Mouse (Mus musculus) CH12.LX (cell line): ENCODE results near the gene Tmem221. TPM values are rescaled to one million over a fixed set of nuclear protein-coding genes. Genes with fewer than 3 reads are reported as not detected.
A peak's percentile ranks its signal among the peaks of the same experiment; 100 is the strongest.

Source experiments
- DNase-seq: peaks from one replicate; pipeline ENCODE4 v3.0.0-alpha.2; 2013; ENCODE audit errors: extremely low read depth
- H3K27ac ChIP-seq: 2 replicates; pipeline ENCODE4 v1.5.1; 2012; ENCODE audit warnings: low read depth, mild to moderate bottlenecking, control low read depth, moderate library complexity; ENCODE audit not compliant: insufficient read depth
- H3K27me3 ChIP-seq: replicated peaks from 2 replicates; pipeline ENCODE3; 2012; ENCODE audit warnings: inconsistent platforms
- H3K36me3 ChIP-seq, 2 experiments: replicated peaks in 1 of 2; 2 replicates each; pipeline versions ENCODE3 to v1.6.1; 2012; ENCODE audit warnings: inconsistent platforms in 1 of 2, low read length in 1 of 2, mild to moderate bottlenecking in 1 of 2, mixed read lengths in 1 of 2, moderate library complexity in 1 of 2; ENCODE audit not compliant: control insufficient read depth in 1 of 2, insufficient read depth in 1 of 2
- H3K4me1 ChIP-seq, 2 experiments: 2 replicates each; pipeline ENCODE4 v1.6.1; 2012; ENCODE audit warnings: inconsistent platforms in 1 of 2, moderate library complexity in 1 of 2; ENCODE audit not compliant: insufficient read depth in 2 of 2, control insufficient read depth in 1 of 2
- H3K4me2 ChIP-seq: 2 replicates; pipeline ENCODE4 v1.6.1; 2012; ENCODE audit warnings: low read depth, mild to moderate bottlenecking, control low read depth; ENCODE audit not compliant: poor library complexity, insufficient read depth, severe bottlenecking
- H3K4me3 ChIP-seq, 3 experiments: fragments of 150-350 bp in 1 of 3; sonication (generic) in 1 of 3; replicated peaks in 1 of 3; 2 replicates each; pipeline versions ENCODE3 to v1.5.1; 2011 to 2012; ENCODE audit warnings: low read depth in 2 of 3, low read length in 2 of 3, mild to moderate bottlenecking in 2 of 3, moderate library complexity in 2 of 3, control low read depth in 1 of 3, improper control_type of control experiment in 1 of 3, inconsistent platforms in 1 of 3, mixed read lengths in 1 of 3; ENCODE audit not compliant: poor library complexity in 1 of 3
- H3K79me2 ChIP-seq: replicated peaks from 2 replicates; pipeline ENCODE4 v1.6.1; 2012; ENCODE audit warnings: mild to moderate bottlenecking, moderate library complexity; ENCODE audit not compliant: control insufficient read depth, poor library complexity, insufficient read depth, severe bottlenecking; ENCODE audit errors: extremely low read depth
- H3K9ac ChIP-seq: 2 replicates; pipeline ENCODE4 v1.6.1; 2012; ENCODE audit warnings: low read depth, mild to moderate bottlenecking, control low read depth, moderate library complexity; ENCODE audit not compliant: insufficient read depth
- H3K9me3 ChIP-seq: replicated peaks from 2 replicates; pipeline ENCODE3; 2012; ENCODE audit warnings: low read length, inconsistent platforms, mixed read lengths
- BHLHE40 ChIP-seq: IDR thresholded peaks from 2 replicates; pipeline ENCODE4 v1.6.1; 2011; ENCODE audit warnings: mild to moderate bottlenecking, low read depth, low read length, improper control_type of control experiment
- CHD2 ChIP-seq: IDR thresholded peaks from 2 replicates; pipeline ENCODE4 v1.6.1; 2011; ENCODE audit warnings: low read length, improper control_type of control experiment
- CTCF ChIP-seq, 2 experiments: IDR thresholded peaks in 1 of 2; conservative IDR thresholded peaks in 1 of 2; 2 replicates each; pipeline ENCODE4 v1.5.1; 2011 to 2012; ENCODE audit warnings: low read depth in 2 of 2, low read length in 2 of 2, improper control_type of control experiment in 1 of 2, inconsistent platforms in 1 of 2, mild to moderate bottlenecking in 1 of 2, moderate library complexity in 1 of 2
- E2F4 ChIP-seq: IDR thresholded peaks from 2 replicates; pipeline ENCODE4 v1.6.1; 2011; ENCODE audit warnings: low read depth, low read length, improper control_type of control experiment; ENCODE audit not compliant: insufficient replicate concordance
- ELF1 ChIP-seq: IDR thresholded peaks from 2 replicates; pipeline ENCODE4 v1.6.1; 2014; ENCODE audit warnings: low read depth, mild to moderate bottlenecking, inconsistent platforms, low read length, improper control_type of control experiment
- EP300 ChIP-seq: IDR thresholded peaks from 2 replicates; pipeline ENCODE4 v1.6.1; 2011; ENCODE audit warnings: low read length, improper control_type of control experiment
- ETS1 ChIP-seq: conservative IDR thresholded peaks from 2 replicates; pipeline ENCODE4 v1.6.1; 2012; ENCODE audit warnings: low read depth, mild to moderate bottlenecking, inconsistent platforms, low read length, improper control_type of control experiment, moderate library complexity
- GABPA ChIP-seq: IDR thresholded peaks from 2 replicates; pipeline ENCODE4 v1.6.1; 2012; ENCODE audit warnings: low read depth, low read length, improper control_type of control experiment, inconsistent platforms; ENCODE audit not compliant: insufficient replicate concordance
- IRF4 ChIP-seq: IDR thresholded peaks from 2 replicates; pipeline ENCODE4 v1.6.1; 2014; ENCODE audit warnings: low read depth, mild to moderate bottlenecking, inconsistent platforms, low read length, improper control_type of control experiment
- JUN ChIP-seq: IDR thresholded peaks from 2 replicates; pipeline ENCODE4 v1.6.1; 2011; ENCODE audit warnings: low read depth, mild to moderate bottlenecking, low read length, improper control_type of control experiment, moderate library complexity; ENCODE audit not compliant: insufficient read depth
- JUND ChIP-seq: conservative IDR thresholded peaks from 2 replicates; pipeline ENCODE4 v1.6.1; 2011; ENCODE audit warnings: low read depth, low read length, improper control_type of control experiment
- KAT2A ChIP-seq: IDR thresholded peaks from 2 replicates; pipeline ENCODE4 v1.6.1; 2012; ENCODE audit warnings: low read length, improper control_type of control experiment, inconsistent platforms; ENCODE audit not compliant: insufficient replicate concordance
- MAX ChIP-seq: IDR thresholded peaks from 2 replicates; pipeline ENCODE4 v1.6.1; 2011; ENCODE audit warnings: low read length, improper control_type of control experiment
- MAZ ChIP-seq: IDR thresholded peaks from 2 replicates; pipeline ENCODE4 v1.6.1; 2012; ENCODE audit warnings: low read depth, mild to moderate bottlenecking, inconsistent platforms, low read length, improper control_type of control experiment, moderate library complexity
- MXI1 ChIP-seq: IDR thresholded peaks from 2 replicates; pipeline ENCODE4 v1.6.1; 2011; ENCODE audit warnings: mild to moderate bottlenecking, low read depth, low read length, improper control_type of control experiment
- NELFE ChIP-seq: IDR thresholded peaks from 2 replicates; pipeline ENCODE4 v1.6.1; 2011; ENCODE audit warnings: low read depth, low read length, improper control_type of control experiment
- PAX5 ChIP-seq: IDR thresholded peaks from 2 replicates; pipeline ENCODE4 v1.6.1; 2012; ENCODE audit warnings: low read length, inconsistent platforms, mixed read lengths
- POLR2A ChIP-seq: IDR thresholded peaks from 2 replicates; pipeline ENCODE4 v1.6.1; 2011; ENCODE audit warnings: low read depth, mild to moderate bottlenecking, improper control_type of control experiment, low read length
- POLR2AphosphoS2 ChIP-seq: IDR thresholded peaks from 2 replicates; pipeline ENCODE4 v1.6.1; 2011; ENCODE audit warnings: low read depth, low read length, improper control_type of control experiment
- RAD21 ChIP-seq: IDR thresholded peaks from 2 replicates; pipeline ENCODE4 v1.6.1; 2011; ENCODE audit warnings: low read depth, mild to moderate bottlenecking, low read length, improper control_type of control experiment, moderate library complexity
- RCOR1 ChIP-seq: conservative IDR thresholded peaks from 2 replicates; pipeline ENCODE4 v1.6.1; 2012; ENCODE audit warnings: low read depth, mild to moderate bottlenecking, inconsistent platforms, low read length, improper control_type of control experiment
- SIN3A ChIP-seq: IDR thresholded peaks from 2 replicates; pipeline ENCODE4 v1.6.1; 2012; ENCODE audit warnings: low read length, improper control_type of control experiment, inconsistent platforms
- SMC3 ChIP-seq: IDR thresholded peaks from 2 replicates; pipeline ENCODE4 v1.6.1; 2011; ENCODE audit warnings: low read depth, low read length, improper control_type of control experiment
- TCF12 ChIP-seq: IDR thresholded peaks from 2 replicates; pipeline ENCODE4 v1.6.1; 2014; ENCODE audit warnings: low read depth, mild to moderate bottlenecking, inconsistent platforms, low read length, improper control_type of control experiment
- UBTF ChIP-seq: IDR thresholded peaks from 2 replicates; pipeline ENCODE4 v1.6.1; 2012; ENCODE audit warnings: low read depth, mild to moderate bottlenecking, inconsistent platforms, low read length, improper control_type of control experiment, moderate library complexity
- USF1 ChIP-seq: IDR thresholded peaks from 2 replicates; pipeline ENCODE4 v1.6.1; 2014; ENCODE audit warnings: low read depth, mild to moderate bottlenecking, inconsistent platforms, low read length, improper control_type of control experiment
- USF2 ChIP-seq: conservative IDR thresholded peaks from 2 replicates; pipeline ENCODE4 v1.6.1; 2011; ENCODE audit warnings: low read depth, low read length, improper control_type of control experiment
- ZC3H11A ChIP-seq: IDR thresholded peaks from 2 replicates; pipeline ENCODE4 v1.6.1; 2012; ENCODE audit warnings: low read depth, mild to moderate bottlenecking, inconsistent platforms, low read length, improper control_type of control experiment
- ZKSCAN1 ChIP-seq: IDR thresholded peaks from 2 replicates; pipeline ENCODE4 v1.6.1; 2012; ENCODE audit warnings: low read depth, inconsistent platforms, low read length, improper control_type of control experiment, borderline replicate concordance
- ZNF384 ChIP-seq: IDR thresholded peaks from 2 replicates; pipeline ENCODE4 v1.6.1; 2012; ENCODE audit warnings: low read depth, low read length, improper control_type of control experiment, inconsistent platforms
- dilution Hi-C: fragments of 300-500 bp; cut with MboI; formaldehyde crosslinking; loops from 2 replicates; pipeline ENCODE4 v1.14.3; 2020; ENCODE audit warnings: low sequenced_read_pairs; ENCODE audit not compliant: extremely low pct_unique_long_range_greater_than_20kb, extremely low pct_ligation_motif_present
- in situ Hi-C: fragments of 300-500 bp; cut with MboI; formaldehyde crosslinking; loops from 3 replicates; pipeline ENCODE4 v1.14.3; 2019; ENCODE audit warnings: low sequenced_read_pairs, low pct_ligation_motif_present, low pct_unique_long_range_greater_than_20kb, mixed read lengths
- polyA plus RNA-seq: library from polyadenylated mRNA; unstranded; fragments of >175 nt; gene quantifications from 2 replicates; pipeline ENCODE4 v1.2.1, GENCODE M21; 2012; ENCODE audit warnings: low read depth; ENCODE audit not compliant: insufficient read length
- total RNA-seq, 2 experiments: library from RNA; depleted of rRNA; stranded (reverse); fragments of 300-350 nt in 1 of 2; fragments of >200 nt in 1 of 2; gene quantifications; 2 replicates each; pipeline ENCODE4 v1.2.3; 2012 to 2014

The Tmem221 gene
- total and polyA plus RNA-seq, 3 experiments, result 0.51 TPM; not detected in 2

DNA sequence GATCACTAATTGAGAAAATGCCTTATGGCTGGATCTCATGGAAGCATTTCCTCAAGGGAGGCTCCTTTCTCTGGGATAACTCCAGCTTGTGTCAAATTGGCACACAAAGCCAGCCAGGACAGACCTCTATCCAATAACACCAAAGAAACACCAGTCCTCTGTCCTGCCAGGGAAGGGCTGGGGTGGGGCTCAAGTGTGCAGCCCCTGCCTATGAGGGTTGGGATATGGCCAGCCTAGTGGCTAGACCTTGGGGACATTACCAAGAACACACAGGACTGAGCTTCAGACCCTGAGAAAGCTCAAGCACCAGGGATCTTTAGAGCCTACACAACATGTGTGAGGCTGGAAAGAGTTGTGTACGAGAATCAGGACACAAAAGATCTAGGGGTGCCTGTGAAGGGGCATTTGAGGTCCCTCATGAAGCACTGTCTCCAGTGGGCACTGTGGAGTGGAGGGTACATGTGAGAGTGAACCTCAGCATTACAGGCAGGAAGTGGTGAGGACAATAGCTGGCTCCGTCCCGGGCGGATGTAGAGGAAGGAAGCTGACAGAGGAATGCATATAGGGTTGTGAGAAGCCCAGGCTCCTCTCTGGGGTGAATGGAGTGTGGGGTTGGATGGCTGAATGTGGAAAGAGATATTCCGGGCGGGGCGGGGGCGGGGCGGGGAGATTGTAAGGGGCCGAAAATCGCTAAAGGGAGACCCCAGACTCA, 30.2 kb downstream of the Tmem221 start:
- Histone ChIP-seq H3K27me3 (no peaks in the 10 kb centered on the region), H3K9ac (no peak overlapping the region), H3K79me2 (no peaks in the 10 kb centered on the region), H3K36me3 (no peaks in the 10 kb centered on the region), H3K27ac (peak overlapping the region; percentile 5; the same call in 1 of the 2 replicates), H3K4me3 (no peak overlapping the region), H3K9me3 (no peaks in the 10 kb centered on the region), H3K4me2 (no peak overlapping the region), H3K4me1 (peaks cover 32 to 60% of the 10 kb centered on the region in 2 experiments)
- no peak for DNase-seq
- dilution Hi-C loops (no loop called here), in situ Hi-C loops (no loop called here)
- TF ChIP-seq ZC3H11A (no peak), CTCF (conservative IDR thresholded peaks at IDR 0.05 in 1 of 2, IDR thresholded peaks at IDR 0.05 in 1 of 2; ENCODE audit: low read depth in 2 of 2, low read length in 2 of 2) (no peak), USF2 (no peak), POLR2AphosphoS2 (no peak), RAD21 (no peak)

- Histone ChIP-seq H3K4me3 (no peak overlapping the region), H3K27ac (peak overlapping the region; percentile 40; the same call in 1 of the 2 replicates), H3K27me3 (no peaks in the 10 kb centered on the region), H3K4me2 (peak overlapping the region; percentile 26; the same call in 1 of the 2 replicates), H3K79me2 (no peaks in the 10 kb centered on the region), H3K4me1 (peaks cover 27 to 48% of the 10 kb centered on the region in 2 experiments), H3K36me3 (no peaks in the 10 kb centered on the region), H3K9me3 (no peaks in the 10 kb centered on the region), H3K9ac (peak overlapping the region; percentile 41; the same call in 1 of the 2 replicates)
- DNase-seq, result peak; percentile 37
- in situ Hi-C loops, result no loop called here
- dilution Hi-C loops, result no loop called here
- no peak for TF ChIP-seq SIN3A
- TF ChIP-seq BHLHE40, result peak; percentile 64
- no peak for TF ChIP-seq RCOR1
- peak; percentile 10; the same call in 1 of the 2 replicates for TF ChIP-seq USF1
- no peak for TF ChIP-seq E2F4
- no peak for TF ChIP-seq NELFE
- no peak for TF ChIP-seq RAD21
- no peak for TF ChIP-seq POLR2AphosphoS2
- peak; percentile 72 for TF ChIP-seq ETS1
- no peak for TF ChIP-seq MXI1
- TF ChIP-seq POLR2A, result no peak
- no peak for TF ChIP-seq PAX5
- peak; percentile 46; the same call in 1 of the 2 replicates for TF ChIP-seq IRF4
- peak; percentile 64; the same call in 1 of the 2 replicates for TF ChIP-seq CHD2
- no peak for TF ChIP-seq CTCF (conservative IDR thresholded peaks at IDR 0.05 in 1 of 2, IDR thresholded peaks at IDR 0.05 in 1 of 2; ENCODE audit: low read depth in 2 of 2, low read length in 2 of 2)
- no peak for TF ChIP-seq UBTF
- no peak; the same call in 1 of the 2 replicates for TF ChIP-seq EP300
- no peak for TF ChIP-seq SMC3
- TF ChIP-seq ZKSCAN1, result no peak
- TF ChIP-seq KAT2A, result no peak
- TF ChIP-seq ZNF384, result no peak
- TF ChIP-seq GABPA, result no peak
- no peak for TF ChIP-seq ELF1
- TF ChIP-seq JUN, result no peak
- TF ChIP-seq MAX, result no peak
- no peak for TF ChIP-seq USF2
- TF ChIP-seq JUND, result peak; percentile 32; the same call in 1 of the 2 replicates
- TF ChIP-seq TCF12, result 0 out of 2 replicates have a peak, but pooled peaks have one; percentile 17
- no peak for TF ChIP-seq MAZ
These were observed 31.4 kb downstream of the Tmem221 start for GRCm38 (mm10) chr8:71527162-71527870.
